Mouse (Mus musculus): ENCODE measurements around the gene 1700067K01Rik. TPM values are rescaled to one million over a fixed set of nuclear protein-coding genes. Genes with fewer than 3 reads are reported as not detected.
A peak's percentile ranks its signal among the peaks of the same experiment; 100 is the strongest.

1700067K01Rik gene
- not detected for total RNA-seq (2021)
- long read RNA-seq, experiment 1, result 0 reads
- long read RNA-seq, experiment 2, partial matches to known transcripts, result 0 of 3 reads
- long read RNA-seq, experiment 2, other reads (novel, unspliced or antisense), result 3 of 3 reads

DNA sequence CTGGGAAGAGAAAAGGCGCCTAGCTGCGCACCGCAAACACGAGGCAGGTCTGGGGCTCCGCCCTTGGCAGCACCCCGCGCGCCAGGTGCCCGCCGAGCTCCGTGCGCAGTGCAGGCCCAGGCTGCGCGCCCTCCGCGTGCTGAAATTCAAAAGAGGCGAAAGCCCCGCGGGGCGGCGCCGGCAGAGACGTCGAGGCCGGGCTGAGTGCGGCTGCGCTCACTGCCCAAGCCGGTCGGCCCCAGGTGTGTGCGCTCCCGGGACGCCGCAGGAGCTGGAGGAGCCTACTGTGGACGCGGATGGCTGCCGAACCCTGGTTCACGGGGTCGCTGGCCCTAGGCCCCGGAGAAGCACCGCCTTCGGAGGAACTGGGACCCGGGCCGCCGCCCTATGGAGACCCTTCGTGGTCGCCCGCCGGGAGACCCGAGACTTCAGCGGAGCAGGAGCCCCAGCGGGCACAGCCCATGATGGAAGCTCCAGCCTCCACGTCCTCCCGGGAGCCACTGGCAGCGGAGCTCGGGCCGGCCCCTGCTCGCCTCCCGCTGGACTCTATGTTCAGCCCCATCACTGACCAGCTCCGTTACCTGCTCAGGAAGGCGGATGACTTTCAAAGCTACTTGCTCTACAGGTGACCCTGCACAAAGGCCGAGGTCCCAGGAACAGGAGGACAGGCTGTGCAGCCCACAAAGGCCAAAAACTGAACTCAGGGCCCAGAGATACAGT, at the start of gene 1700067K01Rik:
TSS of gene 1700067K01Rik (plus strand) at position 222 of the 720 bp plus-strand sequence.
- DNase-seq (ENCODE audit: low spot score), result no peak

- DNase-seq (ENCODE audit: low spot score), result no peak
Measured at GRCm38 (mm10) chr8:83954749-83955105, 46.6 kb upstream of the 1700067K01Rik start.

DNA sequence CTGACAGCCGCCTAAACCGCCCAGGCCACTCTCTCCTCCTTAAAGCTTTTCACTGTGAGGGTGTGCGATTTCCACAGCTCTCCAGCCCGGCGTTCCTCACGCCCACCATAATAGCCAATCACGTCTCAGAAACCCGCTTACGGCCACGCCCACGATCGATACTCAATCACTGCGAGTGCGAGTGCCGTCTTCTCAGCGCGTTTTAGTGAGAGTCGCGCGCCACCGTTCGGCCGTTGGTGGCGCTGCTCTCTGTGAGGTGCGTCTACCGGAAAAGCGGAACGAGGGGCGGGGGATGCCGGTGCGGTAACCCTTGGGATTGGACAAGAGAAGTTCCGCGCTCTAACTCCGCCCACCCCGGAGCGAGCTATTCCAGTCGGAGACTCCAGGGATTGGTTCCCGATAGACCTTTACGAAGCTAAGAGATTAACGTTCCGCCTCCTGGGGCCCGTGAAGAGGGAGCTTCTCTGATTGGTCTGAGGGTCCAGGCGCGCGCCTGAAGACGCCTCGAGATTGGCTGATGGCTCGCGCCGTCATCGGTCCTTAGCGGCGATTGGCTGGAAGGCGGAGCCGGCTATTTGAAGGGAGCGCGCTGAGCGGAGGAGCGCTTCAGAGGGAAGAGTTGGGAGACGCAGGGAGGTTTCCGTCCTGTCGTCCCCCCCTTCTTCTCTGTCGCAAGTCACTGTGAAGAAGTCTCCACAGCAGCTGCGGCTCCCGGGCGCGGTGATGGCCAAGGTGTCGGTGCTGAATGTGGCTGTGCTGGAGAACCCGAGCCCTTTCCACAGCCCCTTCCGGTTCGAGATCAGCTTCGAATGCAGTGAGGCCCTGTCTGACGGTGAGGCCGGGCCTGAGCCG, 46.0 kb upstream of the 1700067K01Rik start, which contains the start of the genes Gm10644 and Asf1b:
TSS of gene Gm10644 (minus strand) at position 100 of the 852 bp plus-strand sequence.
TSS of gene Asf1b (plus strand) at position 402 of the 852 bp plus-strand sequence.
- DNase-seq (ENCODE audit: low spot score), result peak; percentile 98

- DNase-seq (ENCODE audit: low spot score), result no peak
Measured at GRCm38 (mm10) chr8:83955958-83956218, 45.4 kb upstream of the 1700067K01Rik start.

GRCm38 (mm10) chr8:83956789-83957188, 44.5 kb upstream of the 1700067K01Rik start:
- DNase-seq (ENCODE audit: low spot score), result no peak

DNA sequence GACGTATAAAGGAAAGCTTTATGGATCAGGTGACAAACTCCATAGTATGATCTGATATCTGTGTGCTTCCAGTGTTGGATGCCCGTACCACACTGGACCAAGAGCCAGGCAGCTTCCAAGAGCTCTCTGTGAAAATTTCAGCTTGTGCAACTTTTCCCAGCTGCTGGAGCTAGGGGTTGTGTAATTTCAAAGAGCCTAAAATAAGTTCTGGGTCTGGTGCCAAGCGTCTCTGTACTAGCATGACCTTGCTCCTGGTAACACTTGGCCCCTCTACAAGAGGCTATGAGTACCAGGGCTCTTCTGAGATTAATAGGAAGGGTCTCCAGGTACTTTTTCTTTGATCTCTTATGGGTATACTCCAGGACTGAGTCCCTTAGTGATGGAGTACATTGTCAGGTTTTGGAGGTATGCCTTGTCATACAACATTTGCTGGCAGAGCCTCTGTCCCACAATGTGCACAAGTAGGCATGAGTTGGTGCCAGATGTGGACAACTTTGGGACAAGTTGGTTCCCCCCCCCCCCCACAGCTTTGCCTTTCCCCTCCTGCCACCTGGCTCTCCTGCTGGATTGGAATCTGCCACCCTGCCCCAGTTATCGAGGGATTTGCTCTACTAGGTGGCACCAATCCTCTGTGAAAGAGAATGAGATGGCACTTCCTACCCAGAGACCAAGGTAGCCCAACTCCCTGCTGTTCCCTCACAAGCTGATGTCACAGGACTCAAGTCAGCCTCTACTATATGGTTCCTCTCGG, 37.1 kb upstream of the 1700067K01Rik start:
- peak; percentile 88 for DNase-seq (ENCODE audit: low spot score)

- DNase-seq (ENCODE audit: low spot score), result no peak
Measured at GRCm38 (mm10) chr8:83967701-83968100, 33.6 kb upstream of the 1700067K01Rik start.

- no peak for DNase-seq (ENCODE audit: low spot score)
Measured at GRCm38 (mm10) chr8:83971121-83971520, 30.2 kb upstream of the 1700067K01Rik start.

- no peak for DNase-seq (ENCODE audit: low spot score)
Measured at GRCm38 (mm10) chr8:83971661-83972060, 29.6 kb upstream of the 1700067K01Rik start.

DNA sequence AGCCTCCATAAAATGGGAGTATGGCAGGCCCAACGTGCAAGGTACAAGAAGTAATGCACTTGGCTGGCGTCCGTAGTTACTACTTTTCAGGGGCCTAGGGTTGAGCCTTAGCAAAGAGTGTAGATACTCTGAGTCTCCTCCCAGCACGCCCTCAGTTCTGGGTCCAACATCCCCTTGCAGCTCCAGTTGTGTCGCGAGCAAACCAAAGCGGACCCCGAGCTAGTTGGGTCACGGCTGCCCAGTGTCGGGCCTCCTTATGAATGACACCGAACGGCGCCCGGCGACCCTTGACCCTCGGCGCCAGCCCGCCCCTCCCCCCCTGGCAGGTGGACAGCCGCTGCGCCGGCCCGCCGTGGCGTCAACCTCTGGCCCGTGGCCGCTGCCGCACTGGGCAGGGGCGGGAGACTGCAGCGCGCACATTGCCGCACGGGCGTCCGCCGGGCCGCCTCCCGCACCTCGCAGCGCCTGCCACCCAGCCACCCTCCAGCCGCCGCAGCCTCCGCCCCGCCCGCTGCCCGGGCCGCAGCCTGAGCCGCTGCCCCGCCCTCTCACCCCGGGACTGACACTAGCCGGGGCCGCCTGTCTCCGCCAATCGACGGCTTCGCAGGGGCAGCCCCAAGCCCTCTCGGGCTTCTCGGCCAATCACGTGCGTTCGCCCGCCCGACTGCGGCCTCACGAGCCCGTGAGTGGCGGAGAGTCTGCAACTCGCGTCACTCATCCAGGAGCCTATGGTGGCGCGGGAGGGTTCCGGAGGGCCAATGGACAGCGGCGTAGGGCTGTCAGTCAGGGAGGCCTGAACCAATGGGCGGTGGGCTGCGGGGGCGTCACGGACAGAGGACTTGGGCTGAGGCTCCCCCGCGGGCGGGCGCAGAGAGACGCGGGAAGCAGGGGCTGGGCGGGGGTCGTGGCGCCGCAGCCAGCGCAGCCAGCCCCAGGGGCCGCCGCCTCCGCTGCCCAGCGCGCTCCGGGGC, 28.9 kb upstream of the 1700067K01Rik start, which contains the start of gene Prkaca:
TSS of gene Prkaca (plus strand) at position 844 of the 971 bp plus-strand sequence.
- DNase-seq (ENCODE audit: low spot score), result peak; percentile 98

GRCm38 (mm10) chr8:83973161-83974031, 27.9 kb upstream of the 1700067K01Rik start:
- DNase-seq (ENCODE audit: low spot score), result peak; percentile 20

DNA sequence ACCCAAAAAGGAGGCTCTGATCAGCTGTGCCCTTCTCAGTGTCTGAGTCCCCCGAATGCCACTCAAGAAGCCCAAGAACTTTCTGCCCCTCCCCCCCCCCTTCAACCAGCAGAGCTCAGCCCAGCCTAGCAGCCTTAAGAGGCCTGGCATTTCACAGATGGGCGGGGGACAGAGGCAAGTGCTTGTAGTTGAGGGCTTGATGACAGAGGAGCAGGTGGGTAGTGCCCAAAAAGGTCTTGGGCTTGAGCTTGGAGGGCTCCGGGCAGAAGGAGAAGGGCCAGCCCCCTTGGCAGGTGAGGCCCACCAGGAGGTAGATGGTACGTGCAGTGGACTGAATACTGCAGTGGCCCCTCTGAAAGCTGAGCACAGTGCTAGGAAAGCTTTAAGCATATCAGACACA, 26.8 kb upstream of the 1700067K01Rik start:
- DNase-seq (ENCODE audit: low spot score), result no peak

DNA sequence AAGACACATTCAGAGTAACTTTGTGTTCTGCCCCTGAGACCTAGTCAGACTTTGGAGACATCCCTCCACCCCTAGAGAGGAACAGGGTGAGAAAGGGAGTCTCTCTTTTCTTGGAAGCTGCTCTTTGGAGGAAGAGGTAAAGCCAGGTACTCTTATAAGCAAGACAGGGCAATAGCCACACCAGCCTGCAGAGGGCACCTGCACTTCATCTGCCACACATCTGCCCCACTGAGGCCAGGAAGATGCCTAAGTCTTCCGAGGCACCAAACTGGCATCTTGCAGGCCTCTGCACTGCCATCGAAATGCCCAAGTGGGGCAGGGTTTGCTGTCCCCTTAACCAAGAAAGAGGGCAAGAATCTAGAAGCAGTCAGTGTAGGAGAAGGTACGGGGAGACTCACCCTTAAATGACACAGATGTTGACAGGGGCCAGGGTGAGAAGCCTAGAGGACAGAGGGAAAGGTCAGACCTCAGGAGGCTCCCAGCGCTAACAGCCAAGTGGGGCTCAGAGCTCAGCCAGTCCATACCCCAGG, 25.1 kb upstream of the 1700067K01Rik start:
- peak; percentile 51 for DNase-seq (ENCODE audit: low spot score)

GRCm38 (mm10) chr8:83976779-83977350, 24.4 kb upstream of the 1700067K01Rik start:
- DNase-seq (ENCODE audit: low spot score), result no peak

GRCm38 (mm10) chr8:83977646-83978045, 23.7 kb upstream of the 1700067K01Rik start:
- no peak for DNase-seq (ENCODE audit: low spot score)

DNA sequence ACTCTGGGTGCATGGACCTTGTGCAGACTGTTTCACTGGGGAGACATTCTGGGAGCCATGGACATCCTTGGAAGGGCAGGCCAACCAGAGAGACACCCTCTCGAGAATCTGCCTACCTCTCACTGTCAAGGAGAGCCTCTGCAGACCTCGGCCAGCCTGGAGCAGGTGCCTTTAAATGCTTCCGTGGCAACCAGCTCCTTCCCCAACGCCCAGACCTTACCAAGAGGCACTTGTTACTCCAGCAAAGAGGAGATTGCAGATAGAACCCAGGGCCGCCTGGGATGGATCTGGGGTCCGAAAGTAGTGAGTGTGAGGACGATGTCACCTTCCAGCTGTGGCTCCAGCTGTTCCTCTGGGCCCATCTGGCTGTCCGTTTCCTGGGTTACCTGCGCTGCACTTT, 23.1 kb upstream of the 1700067K01Rik start:
- no peak for DNase-seq (ENCODE audit: low spot score)

GRCm38 (mm10) chr8:83980250-83980649, 21.1 kb upstream of the 1700067K01Rik start:
- peak; percentile 78 for DNase-seq (ENCODE audit: low spot score)

- peak; percentile 75 for DNase-seq (ENCODE audit: low spot score)
Measured at GRCm38 (mm10) chr8:83980845-83981244, 20.5 kb upstream of the 1700067K01Rik start.

GRCm38 (mm10) chr8:83981533-83981932, 19.8 kb upstream of the 1700067K01Rik start:
- no peak for DNase-seq (ENCODE audit: low spot score)

Measured in gastrocnemius, adult 18-20 months (tissue).